Mouse (Mus musculus) liver, adult 2 months (tissue): ENCODE measurements around the gene Gpm6b. TPM values are rescaled to one million over a fixed set of nuclear protein-coding genes. Genes with fewer than 3 reads are reported as not detected.

ENCODE experiments used
- DNase-seq: peaks from one replicate; pipeline ENCODE4 v3.0.0-alpha.2; 2011; ENCODE audit warnings: low read depth, low spot score; ENCODE audit errors: extremely low read depth
- H3K27ac ChIP-seq: fragments of 200-500 bp; replicated peaks from 2 replicates; pipeline ENCODE4 v1.5.1; 2012; ENCODE audit warnings: low read depth, mild to moderate bottlenecking, control low read depth, inconsistent platforms, low read length; ENCODE audit not compliant: insufficient read depth
- H3K27me3 ChIP-seq: fragments of 200-500 bp; 2 replicates; pipeline ENCODE4 v1.6.1; 2012; ENCODE audit warnings: mild to moderate bottlenecking, moderate library complexity, low read length, inconsistent platforms; ENCODE audit not compliant: control insufficient read depth, insufficient read depth
- H3K36me3 ChIP-seq: fragments of 200-500 bp; 2 replicates; pipeline ENCODE4 v1.6.1; 2012; ENCODE audit warnings: low read length, inconsistent platforms; ENCODE audit not compliant: control insufficient read depth, insufficient read depth
- H3K4me1 ChIP-seq: fragments of 200-500 bp; 2 replicates; pipeline ENCODE4 v1.6.1; 2011; ENCODE audit warnings: low read length; ENCODE audit not compliant: control insufficient read depth, insufficient read depth
- H3K4me3 ChIP-seq: fragments of 200-500 bp; 2 replicates; pipeline ENCODE4 v1.5.1; 2011; ENCODE audit warnings: low read depth, mild to moderate bottlenecking, control low read depth, low read length, moderate library complexity; ENCODE audit not compliant: insufficient read depth
- H3K79me2 ChIP-seq: fragments of 200-500 bp; 2 replicates; pipeline ENCODE4 v1.6.1; 2012; ENCODE audit warnings: inconsistent platforms, mild to moderate bottlenecking, low read length, moderate library complexity; ENCODE audit not compliant: control insufficient read depth, insufficient read depth
- H3K9ac ChIP-seq: fragments of 200-500 bp; 2 replicates; pipeline ENCODE4 v1.6.1; 2012; ENCODE audit warnings: low read depth, mild to moderate bottlenecking, control low read depth, inconsistent platforms, low read length
- CTCF ChIP-seq: fragments of 200-500 bp; IDR thresholded peaks from 2 replicates; pipeline ENCODE4 v1.5.1; 2011; ENCODE audit warnings: low read depth, low read length, control low read depth
- POLR2A ChIP-seq: fragments of 200-500 bp; IDR thresholded peaks from 2 replicates; pipeline ENCODE4 v1.6.1; 2011; ENCODE audit warnings: low read length, control low read depth; ENCODE audit not compliant: insufficient read depth; ENCODE audit errors: extremely low read depth
- WGBS: fragments of 180-500 bp; shearing (Covaris S2); methylation state at CpG from one replicate; pipeline ENCODE4 v1.1.7; 2018; 5-methylcytosine and 5-hydroxymethylcytosine counted together
- polyA plus RNA-seq: library from polyadenylated mRNA; depleted of rRNA; stranded (reverse); fragments of >200 nt; gene quantifications from 2 replicates; pipeline ENCODE4 v1.2.3, GENCODE M21; 2012
- total RNA-seq: library from RNA; depleted of rRNA; stranded (reverse); fragments of >200 nt; gene quantifications from 2 replicates; pipeline ENCODE4 v1.2.3, GENCODE M21; 2014

Gpm6b gene
- total and polyA plus RNA-seq, 2 experiments: 0.24 to 1.3 TPM

DNA sequence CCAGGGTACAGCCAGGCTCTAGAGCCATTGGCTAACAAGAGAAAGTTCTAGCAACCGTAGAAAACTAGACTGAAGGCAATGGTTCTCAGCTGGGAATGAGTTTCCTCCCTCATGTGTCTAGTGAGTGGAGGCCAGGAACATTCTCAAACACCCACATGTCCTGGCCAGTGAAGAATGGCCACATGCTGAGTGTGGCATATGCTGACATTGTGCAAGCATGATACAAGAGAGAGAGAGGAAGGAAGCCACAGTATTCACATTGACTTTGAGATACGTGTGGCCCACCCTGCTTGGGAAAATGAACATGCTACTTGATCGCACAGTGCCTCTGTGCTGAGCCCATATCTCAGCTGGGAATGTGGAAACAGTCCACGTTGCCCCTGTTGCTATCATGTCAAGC is 101.2 kb downstream of the Gpm6b start:
- TF ChIP-seq CTCF: no peak
- no peak for TF ChIP-seq POLR2A
- DNase-seq: no peak
- Histone ChIP-seq H3K9ac (no peak overlapping the region), H3K27ac (no peak overlapping the region), H3K4me1 (no peaks in the 10 kb centered on the region), H3K4me3 (no peak overlapping the region), H3K79me2 (no peaks in the 10 kb centered on the region), H3K36me3 (no peaks in the 10 kb centered on the region), H3K27me3 (no peaks in the 10 kb centered on the region)
- 93% methylated on average over 4 of the region's 4 CpGs for WGBS

DNA sequence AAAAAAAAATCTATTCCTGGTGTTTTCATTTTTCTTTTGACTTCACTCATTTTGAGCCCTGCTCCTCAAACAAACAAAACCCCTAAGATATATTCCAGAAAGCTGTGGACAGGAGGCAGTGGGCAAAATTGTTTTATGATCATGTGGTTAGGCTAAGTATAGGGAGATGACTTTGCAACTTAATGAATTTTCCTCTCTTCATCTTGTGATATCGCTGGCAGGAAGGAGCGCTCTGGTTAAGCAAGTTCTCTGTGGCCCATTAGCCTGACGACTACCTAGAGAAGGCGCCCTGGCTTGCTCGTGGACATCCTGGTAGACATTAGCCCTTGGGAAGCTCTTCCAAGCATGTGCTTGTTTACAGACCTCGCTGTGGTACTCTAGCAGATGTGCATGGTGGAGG is 103.1 kb downstream of the Gpm6b start:
- no peak overlapping the region for H3K4me3 ChIP-seq
- WGBS: 81% methylated on average over 6 of the region's 6 CpGs
- H3K27me3 ChIP-seq: no peaks in the 10 kb centered on the region
- TF ChIP-seq CTCF (no peak), POLR2A (no peak)
- DNase-seq: no peak
- H3K4me1 ChIP-seq: no peaks in the 10 kb centered on the region
- H3K79me2 ChIP-seq: no peaks in the 10 kb centered on the region
- no peaks in the 10 kb centered on the region for H3K36me3 ChIP-seq
- H3K9ac ChIP-seq: no peak overlapping the region
- no peak overlapping the region for H3K27ac ChIP-seq

DNA sequence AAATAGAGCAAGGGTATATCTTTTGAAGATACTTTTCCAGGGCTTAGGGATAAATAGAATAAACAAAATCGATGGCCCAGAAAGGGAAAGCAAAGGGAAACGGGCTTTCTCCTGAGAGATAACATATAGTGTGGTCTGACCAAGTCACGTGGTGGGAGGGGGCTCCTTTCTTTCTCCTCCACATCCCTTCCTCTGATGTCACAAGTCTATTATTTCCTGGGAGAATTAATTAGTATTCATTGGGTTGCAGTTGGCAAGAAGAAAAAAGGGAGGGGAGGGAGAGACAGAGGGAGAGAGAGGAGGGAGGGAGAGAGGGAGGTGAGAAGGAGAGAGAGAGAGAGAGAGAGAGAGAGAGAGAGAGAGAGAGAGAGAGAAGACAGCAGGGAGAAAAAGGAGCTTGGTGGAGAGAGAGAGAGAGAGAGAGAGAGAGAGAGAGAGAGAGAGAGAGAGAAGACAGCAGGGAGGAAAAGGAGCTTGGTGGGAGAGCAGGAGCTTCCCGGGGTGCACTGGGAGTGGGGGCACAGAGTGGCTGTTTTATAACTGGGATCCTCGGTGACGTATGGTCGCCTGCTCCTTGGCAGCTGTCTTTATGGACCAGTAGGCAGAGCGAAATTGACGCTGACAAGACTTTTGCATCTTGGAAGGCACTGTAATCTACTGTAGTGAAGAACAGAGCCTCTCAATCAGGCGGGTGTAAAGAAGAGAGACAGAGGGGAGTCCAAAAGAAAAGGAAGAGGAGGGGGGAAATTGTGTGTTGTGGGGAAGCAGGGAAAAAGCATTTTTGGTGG is 105.7 kb downstream of the Gpm6b start:
- H3K4me3 ChIP-seq: no peak overlapping the region
- DNase-seq: no peak
- H3K36me3 ChIP-seq: no peaks in the 10 kb centered on the region
- H3K79me2 ChIP-seq: no peaks in the 10 kb centered on the region
- no peak overlapping the region for H3K9ac ChIP-seq
- H3K27me3 ChIP-seq: no peaks in the 10 kb centered on the region
- H3K4me1 ChIP-seq: no peaks in the 10 kb centered on the region
- no peak overlapping the region for H3K27ac ChIP-seq
- WGBS: 26% methylated on average over 10 of the region's 10 CpGs
- TF ChIP-seq CTCF (no peak), POLR2A (no peak)

DNA sequence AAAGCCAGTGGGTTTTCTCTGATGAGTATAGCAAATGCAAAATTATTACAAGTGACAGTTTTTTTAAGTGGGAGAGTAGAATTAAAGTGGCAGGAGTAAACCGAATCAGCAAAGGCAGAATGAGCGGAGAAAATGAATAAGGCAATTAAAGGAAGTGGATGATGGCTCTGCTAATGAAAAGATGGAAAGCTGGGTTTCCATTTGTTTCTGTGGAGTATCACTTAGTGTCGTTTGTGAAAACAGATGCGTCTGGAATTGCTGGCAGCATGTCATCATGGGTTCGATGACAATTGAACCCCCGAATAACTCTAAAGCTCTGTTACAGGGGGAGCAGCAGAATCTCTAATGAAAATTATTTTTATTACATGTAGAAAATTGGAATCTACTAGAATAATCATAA is 109.4 kb downstream of the Gpm6b start:
- WGBS: 90% methylated on average over 6 of the region's 6 CpGs
- TF ChIP-seq POLR2A (no peak), CTCF (no peak)
- no peak overlapping the region for H3K27ac ChIP-seq

DNA sequence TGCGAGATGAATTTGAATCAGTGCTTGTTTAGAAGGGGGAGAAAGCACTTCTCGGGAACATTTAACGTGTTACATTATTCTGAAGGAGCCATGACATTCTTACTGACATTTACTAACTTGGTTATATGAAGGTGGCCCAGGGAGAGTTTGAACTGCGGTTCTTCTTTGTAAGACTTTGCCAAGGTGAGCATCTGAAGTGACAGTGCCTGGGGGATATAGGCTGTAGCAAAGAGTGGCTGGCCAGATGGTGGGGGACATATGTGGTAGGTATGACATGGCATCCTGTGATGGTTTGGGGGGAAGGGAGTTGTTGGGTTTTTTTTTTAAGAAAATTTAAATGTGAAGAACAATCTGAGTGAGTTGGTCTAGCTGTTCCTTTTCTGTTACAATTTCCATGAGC is 109.9 kb downstream of the Gpm6b start:
- Histone ChIP-seq H3K4me3 (no peak overlapping the region), H3K9ac (no peak overlapping the region), H3K27me3 (no peaks in the 10 kb centered on the region), H3K79me2 (no peaks in the 10 kb centered on the region), H3K4me1 (no peaks in the 10 kb centered on the region), H3K27ac (no peak overlapping the region), H3K36me3 (no peaks in the 10 kb centered on the region)
- no peak for TF ChIP-seq POLR2A
- no peak for TF ChIP-seq CTCF
- DNase-seq: no peak
- whole genome bisulfite sequencing: 84% methylated on average over 4 of the region's 4 CpGs

More for the DNA sequence above, 109.4 kb downstream of the Gpm6b start:
- Histone ChIP-seq H3K9ac (no peak overlapping the region), H3K4me1 (no peaks in the 10 kb centered on the region), H3K79me2 (no peaks in the 10 kb centered on the region), H3K27me3 (no peaks in the 10 kb centered on the region), H3K36me3 (no peaks in the 10 kb centered on the region), H3K4me3 (no peak overlapping the region)
- DNase-seq: no peak

DNA sequence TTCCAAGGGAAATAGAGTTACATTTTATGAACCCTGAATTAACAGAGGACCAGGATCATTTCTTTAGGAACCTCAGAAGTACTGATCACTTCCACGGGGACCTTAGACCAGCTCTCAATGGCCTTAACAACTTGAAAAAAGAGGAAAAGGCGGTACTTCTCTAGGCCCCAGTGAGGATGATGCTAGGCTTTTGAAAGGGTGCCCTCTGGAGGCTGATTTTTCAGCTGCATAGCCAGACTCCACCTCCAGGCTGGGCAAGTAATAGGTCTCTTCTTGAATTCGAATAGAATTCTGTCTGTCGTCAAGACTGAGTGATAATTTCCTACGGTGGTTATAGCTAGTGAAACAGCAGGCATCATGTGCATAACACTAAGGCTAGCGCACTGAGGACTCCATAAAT is 113.1 kb downstream of the Gpm6b start:
- H3K4me3 ChIP-seq: no peak overlapping the region
- WGBS: 9% methylated on average over 6 of the region's 6 CpGs

More for the DNA sequence above, 113.1 kb downstream of the Gpm6b start:
- H3K79me2 ChIP-seq: no peaks in the 10 kb centered on the region
- H3K4me1 ChIP-seq: no peaks in the 10 kb centered on the region
- H3K27ac ChIP-seq: no peak overlapping the region
- peak; percentile 32 for DNase-seq
- H3K36me3 ChIP-seq: no peaks in the 10 kb centered on the region
- TF ChIP-seq POLR2A (no peak), CTCF (peak; percentile 61)
- H3K27me3 ChIP-seq: no peaks in the 10 kb centered on the region
- H3K9ac ChIP-seq: no peak overlapping the region
